Mouse (Mus musculus) erythroid progenitor cell, adult 5-6 weeks (primary cell): ENCODE measurements around the gene Hnrnpl. TPM values are rescaled to one million over a fixed set of nuclear protein-coding genes. Genes with fewer than 3 reads are reported as not detected.

Experiments
- ATAC-seq: replicated peaks from 2 replicates; pipeline ENCODE4 v1.8.0; 2016; ENCODE audit warnings: moderate number of reproducible peaks, mild to moderate bottlenecking, moderate TSS enrichment, inconsistent platforms; ENCODE audit not compliant: poor library complexity, low FRiP score, severe bottlenecking
- total RNA-seq, 2 experiments: library from RNA; stranded (forward) in 1 of 2; stranded (reverse) in 1 of 2; fragments of 150-400 nt in 1 of 2; fragments of 186-747, 209-891 nt in 1 of 2; gene quantifications; 2 replicates each; pipeline versions ENCODE4 v1.2.3 to v1.2.4; 2015 to 2017; ENCODE audit warnings: low replicate concordance in 2 of 2

The Hnrnpl gene
- total RNA-seq (2015; ENCODE audit: low replicate concordance) (215 and 258 TPM in 2 replicates), total RNA-seq (2017; ENCODE audit: low replicate concordance) (202 and 252 TPM in 2 replicates)

DNA sequence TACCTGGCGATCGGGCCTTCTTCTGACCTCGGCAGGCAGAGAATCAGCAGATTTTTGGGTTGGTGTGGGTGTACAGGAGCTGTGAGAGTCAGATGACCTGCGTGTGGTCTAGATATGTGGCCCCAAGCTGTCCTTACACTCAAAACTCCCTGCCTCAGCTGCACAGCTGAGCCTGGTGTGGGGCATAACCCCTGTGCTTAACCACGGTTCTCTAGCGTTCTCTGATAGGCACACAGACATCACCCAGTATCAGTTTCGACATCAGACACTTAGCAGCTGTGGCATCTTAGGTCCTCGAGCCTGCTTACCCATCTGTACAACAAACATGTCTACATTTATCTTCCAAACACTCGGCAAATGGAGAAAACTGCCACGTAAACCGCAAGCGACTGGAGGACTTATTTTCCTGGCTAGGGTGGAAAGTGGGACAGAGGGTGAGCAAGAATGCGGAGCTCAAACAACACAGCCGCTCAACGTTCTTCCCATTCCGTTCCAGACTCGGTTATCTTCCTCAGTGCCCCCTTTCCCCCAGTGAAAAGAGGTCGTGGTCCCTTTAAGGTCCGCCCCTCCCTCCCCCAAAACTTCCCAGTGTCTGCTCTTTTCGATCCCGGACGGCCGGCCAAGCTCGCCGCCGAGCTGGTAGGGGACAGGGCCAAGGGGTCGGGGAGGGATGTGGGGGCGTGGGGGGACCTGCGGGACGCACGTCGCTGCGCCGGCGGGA, at the start of gene Hnrnpl:
Gene Hnrnpl, plus strand, starts transcription at position 321 of the 721 bp plus-strand sequence.
- ATAC-seq: no peak

GRCm38 (mm10) chr7:28758623-28759022, 49.7 kb upstream of the Hnrnpl start:
- ATAC-seq: no peak

- no peak for ATAC-seq
These were observed 46.4 kb upstream of the Hnrnpl start for GRCm38 (mm10) chr7:28761907-28762306.

DNA sequence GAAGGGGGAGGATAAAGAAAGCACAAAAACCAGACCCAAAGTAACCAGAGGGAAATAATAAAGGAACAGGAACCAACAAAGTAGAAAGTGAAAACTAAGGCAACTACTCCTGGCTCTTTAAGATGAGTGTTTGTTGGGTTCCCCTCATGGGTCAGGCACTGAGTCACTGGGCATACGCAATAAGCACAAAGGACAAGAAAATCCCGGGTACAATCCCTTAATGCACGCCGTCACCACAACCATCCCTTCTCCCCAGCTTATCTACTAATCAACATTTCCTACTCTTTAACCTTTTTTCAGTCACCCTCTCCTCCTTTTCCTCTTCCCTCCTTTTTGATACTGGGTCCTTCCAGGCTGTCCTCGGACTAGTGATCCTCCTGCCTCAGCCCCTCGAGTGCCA, 43.1 kb upstream of the Hnrnpl start:
- ATAC-seq: no peak

GRCm38 (mm10) chr7:28766173-28766879, 42.0 kb upstream of the Hnrnpl start, which contains the start of gene Sirt2:
Sirt2 (plus strand) TSS chr7:28766735.
- peak; percentile 96 for ATAC-seq

DNA sequence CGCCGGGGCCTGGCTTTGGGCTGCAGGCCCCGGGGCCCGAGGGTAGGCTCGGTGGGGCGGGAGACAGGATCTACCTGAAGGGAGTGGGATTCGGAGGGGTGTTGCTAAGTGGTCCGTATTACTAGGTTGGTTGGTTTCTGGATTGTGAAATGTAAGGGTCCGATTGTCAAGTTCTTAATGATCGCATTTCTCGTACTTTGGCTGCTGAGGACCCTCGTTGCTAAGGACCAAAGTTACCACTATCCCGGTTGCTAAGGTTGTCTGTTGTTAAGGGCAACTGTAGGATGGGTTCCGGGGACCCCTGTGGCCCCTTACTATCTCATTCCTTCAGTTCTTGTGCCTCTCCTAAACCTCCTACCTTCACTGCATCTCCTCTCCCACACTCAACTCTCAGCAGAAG, 41.4 kb upstream of the Hnrnpl start:
- ATAC-seq: no peak

GRCm38 (mm10) chr7:28767462-28767965, 40.8 kb upstream of the Hnrnpl start, which contains the start of gene Nfkbib:
Nfkbib (minus strand) TSS chr7:28767512.
- ATAC-seq: no peak

GRCm38 (mm10) chr7:28769414-28769958, 38.9 kb upstream of the Hnrnpl start:
- no peak for ATAC-seq

DNA sequence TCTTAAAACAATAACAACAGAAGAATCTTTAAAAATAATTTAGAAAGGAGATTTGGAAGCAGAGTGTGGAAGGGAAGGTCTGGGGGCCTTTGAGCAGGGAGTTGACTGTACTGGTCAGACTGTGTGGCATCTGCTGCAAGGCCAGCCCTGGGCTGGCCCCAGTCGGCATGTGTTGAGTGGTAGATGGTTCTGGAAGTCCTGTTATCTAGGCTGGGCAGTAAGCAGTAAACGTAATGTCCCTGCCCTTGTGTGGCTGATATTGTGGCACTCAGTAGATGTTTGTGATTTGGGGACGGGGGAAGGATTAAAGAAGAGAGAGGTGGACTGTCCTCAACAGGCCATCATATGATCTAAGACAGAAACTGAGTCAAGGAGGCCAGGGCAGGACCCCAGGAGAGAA, 38.0 kb upstream of the Hnrnpl start:
- ATAC-seq: no peak

DNA sequence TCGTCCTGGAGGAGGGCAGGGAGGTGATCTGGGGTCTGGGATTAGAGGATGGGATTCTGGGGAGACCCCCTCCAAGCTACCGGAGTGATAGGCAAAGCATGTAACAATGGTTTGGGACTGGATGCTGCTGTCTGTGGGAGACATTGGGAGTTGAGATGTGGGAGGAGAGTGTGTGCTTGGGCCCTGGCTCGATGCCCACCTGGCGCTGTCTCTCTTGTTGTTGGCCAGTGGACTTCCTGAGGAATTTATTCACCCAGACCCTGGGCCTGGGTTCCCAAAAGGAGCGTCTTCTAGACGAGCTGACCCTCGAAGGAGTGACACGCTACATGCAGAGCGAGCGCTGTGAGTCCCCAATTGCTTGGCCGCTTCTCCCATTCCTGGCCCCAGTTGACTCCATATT, 36.5 kb upstream of the Hnrnpl start:
- ATAC-seq: no peak

DNA sequence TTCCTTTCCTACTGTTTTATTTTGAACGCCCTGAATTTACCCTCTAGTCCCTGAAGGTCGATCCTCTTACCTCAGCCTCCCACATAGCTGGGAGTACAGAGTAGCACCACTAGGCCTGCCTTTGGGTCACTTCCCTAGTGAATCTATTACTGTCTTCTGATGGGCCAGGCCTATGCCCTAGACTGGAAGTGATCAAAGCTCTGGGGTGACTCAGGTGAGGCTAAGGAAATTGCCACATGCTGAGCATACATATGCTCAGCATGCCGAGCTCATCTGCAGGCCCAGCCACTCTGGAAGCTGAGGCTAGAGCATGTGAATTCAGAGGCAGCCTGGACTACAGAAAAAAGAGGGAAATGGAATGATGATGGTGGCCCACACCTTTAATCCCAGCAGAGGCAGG, 35.2 kb upstream of the Hnrnpl start:
- ATAC-seq: no peak

- ATAC-seq: no peak
These were observed 34.2 kb upstream of the Hnrnpl start for GRCm38 (mm10) chr7:28774164-28774563.

- no peak for ATAC-seq
These were observed 33.2 kb upstream of the Hnrnpl start for GRCm38 (mm10) chr7:28775129-28775528.

DNA sequence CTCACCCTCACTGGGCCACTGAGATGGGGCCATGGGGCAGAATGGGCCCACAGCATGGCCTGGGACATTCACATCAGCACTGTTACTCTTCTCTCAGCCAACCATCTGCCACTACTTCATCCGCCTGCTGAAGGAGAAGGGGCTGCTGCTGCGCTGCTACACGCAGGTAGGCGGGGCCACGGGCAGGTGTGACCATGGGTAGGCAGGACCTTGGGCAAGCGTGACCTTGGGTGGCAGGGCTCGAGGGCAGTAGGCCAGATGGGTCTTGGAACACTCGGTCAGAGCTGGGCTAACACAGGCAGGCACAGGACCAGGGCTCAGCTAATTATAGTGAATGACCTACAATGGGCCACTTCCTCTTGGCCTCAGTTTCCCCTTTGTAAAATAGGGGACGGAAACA, 29.5 kb upstream of the Hnrnpl start:
- no peak for ATAC-seq

- ATAC-seq: peak; percentile 73
These were observed 28.2 kb upstream of the Hnrnpl start for GRCm38 (mm10) chr7:28780067-28780658.

- ATAC-seq: no peak
These were observed 27.5 kb upstream of the Hnrnpl start for GRCm38 (mm10) chr7:28780857-28781256.

GRCm38 (mm10) chr7:28781261-28781663, 27.1 kb upstream of the Hnrnpl start:
- no peak for ATAC-seq

GRCm38 (mm10) chr7:28785161-28785560, 23.2 kb upstream of the Hnrnpl start:
- no peak for ATAC-seq

- no peak for ATAC-seq
These were observed 20.5 kb upstream of the Hnrnpl start for GRCm38 (mm10) chr7:28787884-28788283.
